Mouse (Mus musculus) heart, embryonic 12.5 days (tissue): ENCODE results near the gene Tnfrsf18. TPM values are rescaled to one million over a fixed set of nuclear protein-coding genes. Genes with fewer than 3 reads are reported as not detected.

Experiments used
- ATAC-seq: fragments of 200-750 bp; cut with Nextera tagmentation; 2 replicates; pipeline ENCODE4 v1.8.0; 2017; ENCODE audit warnings: moderate TSS enrichment, moderate library complexity; ENCODE audit not compliant: insufficient number of reproducible peaks, low FRiP score
- H3K27ac ChIP-seq: fragments of 300-500 bp; sonication (generic); 2 replicates; pipeline ENCODE4 v1.5.1; 2016; ENCODE audit warnings: mild to moderate bottlenecking, moderate library complexity; ENCODE audit not compliant: poor library complexity, severe bottlenecking
- H3K27me3 ChIP-seq: fragments of 300-500 bp; sonication (generic); replicated peaks from 2 replicates; pipeline ENCODE4 v1.6.1; 2016; ENCODE audit warnings: mild to moderate bottlenecking, moderate library complexity
- H3K36me3 ChIP-seq: fragments of 300-500 bp; sonication (generic); 2 replicates; pipeline ENCODE4 v1.6.1; 2016; ENCODE audit warnings: mild to moderate bottlenecking, moderate library complexity
- H3K4me1 ChIP-seq: fragments of 300-500 bp; sonication (generic); replicated peaks from 2 replicates; pipeline ENCODE4 v1.6.1; 2016; ENCODE audit warnings: mild to moderate bottlenecking
- H3K4me2 ChIP-seq: fragments of 300-500 bp; sonication (generic); 2 replicates; pipeline ENCODE4 v1.6.1; 2016; ENCODE audit warnings: mild to moderate bottlenecking, moderate library complexity
- H3K4me3 ChIP-seq: fragments of 300-500 bp; sonication (generic); 2 replicates; pipeline ENCODE4 v1.5.1; 2016; ENCODE audit warnings: mild to moderate bottlenecking
- H3K9ac ChIP-seq: fragments of 300-500 bp; sonication (generic); 2 replicates; pipeline ENCODE4 v1.6.1; 2016; ENCODE audit warnings: mild to moderate bottlenecking, moderate library complexity
- H3K9me3 ChIP-seq: fragments of 300-500 bp; sonication (generic); replicated peaks from 2 replicates; pipeline ENCODE4 v1.6.1; 2016; ENCODE audit warnings: mild to moderate bottlenecking, moderate library complexity
- WGBS: fragments of 180-500 bp; shearing (Covaris S2); methylation state at CpG from one replicate; pipeline ENCODE4 v1.1.7; 2016; 5-methylcytosine and 5-hydroxymethylcytosine counted together
- polyA plus RNA-seq: library from polyadenylated mRNA; unstranded; fragments of >200 nt; fragmentation: Nextera tagmentation; extraction: Ambion mirVana; gene quantifications from 2 replicates; pipeline ENCODE4 v1.2.1, GENCODE M21; 2016

Tnfrsf18 gene
- polyA plus RNA-seq, 1 experiment from 2014 or later: 2.1 TPM

DNA sequence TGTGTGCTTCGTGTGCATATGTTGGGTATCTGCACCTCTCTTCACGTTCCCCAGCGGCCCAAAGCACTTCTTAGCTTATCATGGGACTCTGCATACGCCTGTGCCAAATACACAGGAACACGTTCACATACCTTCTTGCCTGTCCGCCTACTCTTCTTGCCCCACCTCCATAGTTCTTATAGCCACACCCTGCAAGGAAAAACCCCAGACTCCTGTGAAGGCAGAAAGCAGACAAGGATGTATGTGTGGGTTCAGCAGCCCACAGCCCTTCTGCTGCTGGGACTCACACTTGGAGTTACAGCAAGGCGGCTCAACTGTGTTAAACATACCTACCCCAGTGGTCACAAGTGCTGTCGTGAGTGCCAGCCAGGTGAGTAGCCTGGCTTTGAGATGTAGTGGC is 12.3 kb upstream of the Tnfrsf18 start, which contains the start of gene Tnfrsf4:
Tnfrsf4 (plus strand) TSS at position 207 of the 400 bp plus-strand sequence.
- ATAC-seq: no peak
- peaks cover 63% of the 10 kb centered on the region for H3K36me3 ChIP-seq
- WGBS: 81% methylated on average over 8 of the region's 8 CpGs

DNA sequence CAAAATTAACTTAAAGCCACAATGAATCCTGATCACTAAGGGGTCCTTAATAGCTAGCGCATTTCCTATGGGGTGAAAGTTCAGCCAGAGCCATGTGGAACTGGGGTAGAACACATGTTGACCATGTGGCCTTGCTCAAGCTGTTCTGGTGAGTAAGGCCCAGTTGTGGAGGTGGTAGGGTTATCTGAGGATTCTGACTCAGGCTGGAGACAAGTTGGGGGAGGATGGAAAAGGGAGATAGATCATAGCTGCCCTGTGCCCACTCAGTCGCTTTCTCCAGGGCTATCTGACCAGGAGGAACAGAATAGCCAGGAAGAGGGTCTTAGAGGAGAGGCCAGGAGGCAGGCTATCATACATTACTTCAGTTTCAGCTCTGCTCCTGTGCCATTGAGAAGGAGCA is 11.5 kb upstream of the Tnfrsf18 start:
- H3K4me2 ChIP-seq: no peak overlapping the region
- H3K27ac ChIP-seq: no peak overlapping the region
- WGBS: 78% methylated on average over 2 of the region's 2 CpGs
- H3K9me3 ChIP-seq: no peaks in the 10 kb centered on the region
- H3K4me3 ChIP-seq: no peak overlapping the region
- peaks cover 56% of the 10 kb centered on the region for H3K36me3 ChIP-seq
- no peak; the same call in 1 of the 2 replicates for ATAC-seq
- H3K9ac ChIP-seq: no peak overlapping the region
- 0 out of 2 replicates have a peak, but pooled peaks cover 4% of the 10 kb centered on the region for H3K4me1 ChIP-seq
- H3K27me3 ChIP-seq: no peaks in the 10 kb centered on the region

More for the DNA sequence above, 12.3 kb upstream of the Tnfrsf18 start, which contains the start of gene Tnfrsf4:
- 0 out of 2 replicates have a peak, but pooled peaks cover 4% of the 10 kb centered on the region for H3K4me1 ChIP-seq
- H3K27ac ChIP-seq: no peak within 1 kb of the TSS
- H3K9me3 ChIP-seq: no peaks in the 10 kb centered on the region
- no peak within 1 kb of the TSS for H3K9ac ChIP-seq
- no peak within 1 kb of the TSS for H3K4me2 ChIP-seq
- H3K27me3 ChIP-seq: no peaks in the 10 kb centered on the region
- no peak within 1 kb of the TSS for H3K4me3 ChIP-seq

DNA sequence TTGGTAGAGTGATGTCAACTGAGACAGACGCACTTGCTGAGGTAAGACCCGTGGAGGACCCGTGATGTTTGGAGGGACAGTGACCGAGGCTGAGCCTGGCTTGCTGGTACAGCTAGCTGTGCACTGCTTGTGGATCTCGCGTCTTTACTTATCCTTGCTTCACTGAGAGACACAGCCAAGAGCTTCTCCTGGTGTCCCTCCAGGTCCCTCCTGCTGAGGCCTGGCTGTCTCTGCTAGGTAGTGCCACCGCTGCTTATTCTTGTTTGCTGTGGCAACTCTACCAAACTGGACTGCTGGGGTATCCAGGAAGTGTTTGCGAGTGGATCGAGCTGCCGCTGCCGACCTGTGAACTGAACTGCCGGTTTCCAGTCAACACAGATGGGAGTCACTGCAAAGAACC is 6.2 kb upstream of the Tnfrsf18 start:
- no peak for ATAC-seq
- 85% methylated on average over 12 of the region's 12 CpGs for WGBS
- Histone ChIP-seq H3K27me3 (no peaks in the 10 kb centered on the region), H3K9me3 (no peaks in the 10 kb centered on the region), H3K4me3 (no peak overlapping the region), H3K36me3 (peaks cover 40% of the 10 kb centered on the region), H3K27ac (no peak overlapping the region), H3K4me1 (peaks cover 14% of the 10 kb centered on the region), H3K9ac (no peak overlapping the region), H3K4me2 (no peak overlapping the region)

DNA sequence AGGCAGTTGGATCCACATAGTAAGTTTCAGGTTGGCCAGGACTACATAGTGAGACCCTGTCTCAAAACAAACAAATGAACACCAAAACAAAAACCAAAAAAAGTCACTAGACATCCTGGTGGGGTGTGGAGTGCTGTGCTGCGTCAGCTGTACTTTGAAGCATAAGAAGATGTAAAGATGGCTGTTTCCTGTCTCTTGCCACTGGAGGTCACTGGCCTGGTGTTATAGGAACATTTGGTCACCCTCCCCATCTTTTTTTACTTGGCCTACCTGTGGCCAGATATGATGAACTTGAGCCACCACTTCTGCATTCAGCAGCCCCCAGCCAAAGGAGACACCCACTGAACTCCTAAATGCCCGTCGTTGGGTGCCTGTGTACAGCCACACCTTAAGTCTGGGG is 4.6 kb upstream of the Tnfrsf18 start:
- Histone ChIP-seq H3K27me3 (no peaks in the 10 kb centered on the region), H3K27ac (no peak overlapping the region), H3K9ac (no peak overlapping the region), H3K4me3 (no peak overlapping the region), H3K4me1 (peaks cover 20% of the 10 kb centered on the region), H3K36me3 (peaks cover 30% of the 10 kb centered on the region), H3K9me3 (no peaks in the 10 kb centered on the region), H3K4me2 (no peak overlapping the region)
- ATAC-seq: no peak
- WGBS: 62% methylated on average over 3 of the region's 3 CpGs

DNA sequence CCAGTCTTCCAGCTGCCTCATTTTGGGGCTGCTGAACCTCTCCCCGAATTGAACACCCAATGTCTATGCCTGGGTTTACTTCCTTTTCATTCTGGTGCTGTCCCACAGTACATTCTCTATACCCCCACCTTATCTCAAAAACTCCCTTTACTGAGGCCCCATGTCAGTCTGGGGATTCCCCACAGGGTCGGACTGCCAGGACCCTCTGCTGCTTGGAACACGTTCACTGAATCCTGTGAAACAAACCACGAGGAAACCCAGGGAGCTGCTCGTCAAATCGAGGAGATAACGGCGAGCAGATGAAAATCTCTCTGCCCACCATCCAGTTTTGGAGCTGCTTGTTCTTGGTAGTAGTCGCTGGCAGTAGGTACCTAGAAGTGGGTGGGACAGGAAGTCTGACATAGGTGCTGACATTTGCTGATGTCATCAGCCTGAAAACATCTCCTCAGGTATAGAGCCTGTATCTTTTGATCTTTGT is 4.0 kb upstream of the Tnfrsf18 start:
- no peaks in the 10 kb centered on the region for H3K9me3 ChIP-seq
- no peak overlapping the region for H3K9ac ChIP-seq
- H3K4me3 ChIP-seq: no peak overlapping the region
- H3K27ac ChIP-seq: no peak overlapping the region
- peaks cover 23% of the 10 kb centered on the region for H3K4me1 ChIP-seq
- H3K4me2 ChIP-seq: no peak overlapping the region
- peaks cover 31% of the 10 kb centered on the region for H3K36me3 ChIP-seq
- no peaks in the 10 kb centered on the region for H3K27me3 ChIP-seq
- 37% methylated on average over 9 of the region's 9 CpGs for WGBS
- ATAC-seq: no peak

- H3K36me3 ChIP-seq: peaks cover 46% of the 10 kb centered on the region
- no peak for ATAC-seq
- H3K4me3 ChIP-seq: no peak overlapping the region
- 81% methylated on average over 9 of the region's 9 CpGs for WGBS
- H3K27me3 ChIP-seq: no peaks in the 10 kb centered on the region
- H3K9me3 ChIP-seq: no peaks in the 10 kb centered on the region
- no peak overlapping the region for H3K4me2 ChIP-seq
- peaks cover 23% of the 10 kb centered on the region for H3K4me1 ChIP-seq
- H3K27ac ChIP-seq: no peak overlapping the region
- no peak overlapping the region for H3K9ac ChIP-seq
Measured at GRCm38 (mm10) chr4:156023520-156023919, 2.4 kb upstream of the Tnfrsf18 start.

DNA sequence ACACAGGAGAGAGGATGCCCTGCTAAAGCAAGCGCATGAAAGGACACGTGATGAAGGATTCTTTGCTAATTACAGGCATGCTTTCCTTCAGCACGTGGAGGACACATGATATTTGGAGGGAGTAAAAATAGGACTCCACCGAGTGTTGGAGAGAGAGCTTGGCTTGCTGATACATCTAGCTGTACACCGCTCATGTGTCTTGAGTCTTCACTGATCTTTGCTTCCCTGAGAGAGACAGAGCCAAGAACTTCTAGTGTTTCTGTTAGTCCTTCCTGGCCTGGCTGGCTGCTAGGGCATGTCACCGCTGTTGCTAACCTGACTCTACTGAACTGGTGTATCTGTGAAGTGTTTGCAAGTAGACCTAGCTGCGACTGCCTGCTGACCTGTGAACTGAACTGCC is 1.8 kb upstream of the Tnfrsf18 start:
- H3K4me2 ChIP-seq: no peak overlapping the region
- H3K27ac ChIP-seq: no peak overlapping the region
- 80% methylated on average over 7 of the region's 7 CpGs for WGBS
- no peak overlapping the region for H3K9ac ChIP-seq
- H3K36me3 ChIP-seq: peaks cover 49% of the 10 kb centered on the region
- H3K4me1 ChIP-seq: peaks cover 23% of the 10 kb centered on the region
- no peaks in the 10 kb centered on the region for H3K9me3 ChIP-seq
- no peak for ATAC-seq
- no peak overlapping the region for H3K4me3 ChIP-seq
- no peaks in the 10 kb centered on the region for H3K27me3 ChIP-seq

DNA sequence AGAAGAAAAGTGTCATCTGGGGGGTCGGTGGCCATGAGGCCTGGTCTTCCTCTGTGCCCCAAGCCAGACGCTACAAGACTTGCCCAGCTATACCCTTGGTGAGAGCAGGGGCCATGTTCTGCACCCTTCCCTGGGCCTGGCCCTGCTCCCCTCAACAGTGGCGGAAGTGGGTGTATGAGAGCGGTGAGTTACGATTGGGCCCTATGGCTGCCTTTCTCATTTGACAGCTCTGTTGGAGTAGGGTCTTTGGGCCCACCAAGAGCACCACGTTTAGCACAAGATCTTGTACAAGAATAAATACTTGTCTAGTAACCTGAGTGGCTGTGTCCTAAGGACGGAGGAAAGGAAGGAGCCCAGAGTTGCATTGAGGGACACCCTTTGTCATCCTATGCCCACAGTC is 2.6 kb downstream of the Tnfrsf18 start:
- H3K4me1 ChIP-seq: peaks cover 35% of the 10 kb centered on the region
- no peaks in the 10 kb centered on the region for H3K27me3 ChIP-seq
- no peak overlapping the region for H3K27ac ChIP-seq
- H3K4me3 ChIP-seq: no peak overlapping the region
- WGBS: 88% methylated on average over 7 of the region's 7 CpGs
- ATAC-seq: no peak
- peaks cover 29% of the 10 kb centered on the region for H3K36me3 ChIP-seq
- H3K9ac ChIP-seq: no peak overlapping the region
- H3K9me3 ChIP-seq: no peaks in the 10 kb centered on the region
- H3K4me2 ChIP-seq: no peak overlapping the region

GRCm38 (mm10) chr4:156030651-156031118 is 4.7 kb downstream of the Tnfrsf18 start:
- ATAC-seq: 0 out of 2 replicates have a peak, but pooled peaks have one; percentile 20
- H3K4me2 ChIP-seq: peak overlapping the region; percentile 77
- peaks cover 43% of the 10 kb centered on the region for H3K4me1 ChIP-seq
- WGBS: 46% methylated on average over 9 of the region's 9 CpGs
- H3K4me3 ChIP-seq: peak overlapping the region; percentile 67
- H3K9me3 ChIP-seq: no peaks in the 10 kb centered on the region
- H3K9ac ChIP-seq: peak overlapping the region; percentile 79
- H3K36me3 ChIP-seq: peaks cover 24% of the 10 kb centered on the region
- H3K27ac ChIP-seq: peak overlapping the region; percentile 96; the same call in 1 of the 2 replicates
- peaks cover 18% of the 10 kb centered on the region for H3K27me3 ChIP-seq

- 14% methylated on average over 7 of the region's 7 CpGs for WGBS
- peak overlapping the region; percentile 96 for H3K27ac ChIP-seq
- ATAC-seq: 0 out of 2 replicates have a peak, but pooled peaks have one; percentile 17
Measured at GRCm38 (mm10) chr4:156031255-156031592, 5.3 kb downstream of the Tnfrsf18 start.

DNA sequence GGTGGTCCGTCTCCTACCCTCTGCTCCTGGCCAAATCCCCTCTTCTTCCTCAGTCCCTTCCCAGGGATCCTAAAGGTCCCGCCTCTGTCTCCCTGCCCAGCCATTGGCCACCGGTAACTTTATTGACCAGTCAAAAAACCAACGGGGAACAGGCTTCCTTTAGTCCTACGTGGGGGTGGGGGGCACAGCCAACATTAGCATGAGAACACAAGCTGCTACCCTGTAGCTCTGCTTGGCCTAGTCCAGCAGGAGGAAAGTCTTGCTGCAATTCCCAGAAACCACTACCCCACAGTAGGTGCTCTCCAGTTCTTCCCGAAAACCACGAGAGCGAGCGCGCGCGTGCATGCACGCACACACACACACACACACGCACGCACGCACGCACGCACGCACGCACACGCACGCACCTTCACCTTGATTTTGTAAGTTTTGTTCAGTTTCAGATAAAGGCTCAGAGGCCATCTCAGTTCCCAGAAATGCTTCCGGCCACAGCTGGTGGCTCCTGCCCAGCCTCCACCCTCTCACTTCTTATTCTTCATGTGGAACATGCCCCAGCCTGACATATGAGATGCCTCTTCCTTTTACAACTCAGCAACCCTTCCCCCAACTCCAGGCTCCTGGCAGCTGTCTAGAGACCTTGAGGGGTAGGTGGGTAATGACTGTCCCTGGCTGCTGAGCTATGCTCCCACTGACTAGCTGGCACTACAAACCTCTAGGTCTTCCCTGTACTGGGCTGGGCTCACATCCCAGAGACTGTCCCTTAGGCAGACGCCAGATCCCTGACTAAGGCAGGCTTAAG is 5.8 kb downstream of the Tnfrsf18 start:
- no peaks in the 10 kb centered on the region for H3K9me3 ChIP-seq
- H3K4me2 ChIP-seq: peak overlapping the region; percentile 77
- peaks cover 24% of the 10 kb centered on the region for H3K36me3 ChIP-seq
- peak; percentile 84 for ATAC-seq
- H3K4me1 ChIP-seq: peaks cover 35% of the 10 kb centered on the region
- H3K4me3 ChIP-seq: peak overlapping the region; percentile 67
- WGBS: 2% methylated on average over 24 of the region's 24 CpGs
- H3K27me3 ChIP-seq: peaks cover 28% of the 10 kb centered on the region
- H3K9ac ChIP-seq: peak overlapping the region; percentile 79
- H3K27ac ChIP-seq: peak overlapping the region; percentile 96

More at GRCm38 (mm10) chr4:156031255-156031592, 5.3 kb downstream of the Tnfrsf18 start:
- H3K9ac ChIP-seq: peak overlapping the region; percentile 79
- peaks cover 24% of the 10 kb centered on the region for H3K36me3 ChIP-seq
- H3K4me3 ChIP-seq: peak overlapping the region; percentile 67
- H3K4me2 ChIP-seq: peak overlapping the region; percentile 77
- peaks cover 39% of the 10 kb centered on the region for H3K4me1 ChIP-seq
- peaks cover 24% of the 10 kb centered on the region for H3K27me3 ChIP-seq
- no peaks in the 10 kb centered on the region for H3K9me3 ChIP-seq
